1 mouse cellular context compared by ENCODE assay signal in genomic region chr8:126920845-126921244, GRCm38 (mm10).
TF ChIP-seq lines count a peak whose summit lies in the region.

No protein-coding gene starts in this region.

TF ChIP-seq in CH12.LX, 34 proteins besides CTCF, POLR2A, EP300 and RAD21 (continued from another document):
- TF ChIP-seq MAFK (IDR thresholded peaks at IDR 0.05; ENCODE audit: insufficient replicate concordance, low read length) = no peak
- no peak for TF ChIP-seq USF2 (conservative IDR thresholded peaks at IDR 0.05; ENCODE audit: low read depth, low read length)
- no peak for TF ChIP-seq POLR2AphosphoS2 (IDR thresholded peaks at IDR 0.05; ENCODE audit: low read depth, low read length)
- TF ChIP-seq SMC3 (IDR thresholded peaks at IDR 0.05; ENCODE audit: low read depth, low read length) = peak; percentile 98
- peak; percentile 67 for TF ChIP-seq IRF4 (IDR thresholded peaks at IDR 0.05; ENCODE audit: low read depth, low read length)
- no peak for TF ChIP-seq UBTF (IDR thresholded peaks at IDR 0.05; ENCODE audit: low read depth, low read length)
- 0 out of 2 replicates have a peak, but pooled peaks have one; percentile 29 for TF ChIP-seq ZNF384 (IDR thresholded peaks at IDR 0.05; ENCODE audit: low read depth, low read length)
- TF ChIP-seq ETS1 (conservative IDR thresholded peaks at IDR 0.05; ENCODE audit: low read depth, low read length) = no peak
- no peak for TF ChIP-seq ZMIZ1 (IDR thresholded peaks at IDR 0.05; ENCODE audit: low read depth, low read length)
- no peak for TF ChIP-seq PAX5 (IDR thresholded peaks at IDR 0.05; ENCODE audit: low read length)
- TF ChIP-seq NELFE (IDR thresholded peaks at IDR 0.05; ENCODE audit: low read depth, low read length) = no peak
- TF ChIP-seq BHLHE40 (IDR thresholded peaks at IDR 0.05; ENCODE audit: low read depth, low read length) = no peak; the same call in 1 of the 2 replicates
